Mouse (Mus musculus) liver, embryonic 14.5 days (tissue): ENCODE measurements around the gene Slc24a4. TPM values are rescaled to one million over a fixed set of nuclear protein-coding genes. Genes with fewer than 3 reads are reported as not detected.

Experiments used
- ATAC-seq: fragments of 200-750 bp; cut with Nextera tagmentation; 2 replicates; pipeline ENCODE4 v1.8.0; 2017; ENCODE audit warnings: moderate number of reproducible peaks, mild to moderate bottlenecking, moderate library complexity; ENCODE audit not compliant: insufficient read depth
- DNase-seq, 3 experiments: peaks; one replicate each; pipeline ENCODE4 v3.0.0-alpha.2; 2012 to 2013; ENCODE audit warnings: low read depth in 3 of 3, low spot score in 3 of 3
- H3K27ac ChIP-seq: fragments of 300-500 bp; sonication (generic); 2 replicates; pipeline ENCODE4 v1.5.1; 2014; ENCODE audit warnings: moderate library complexity, mild to moderate bottlenecking, control low read depth, inconsistent platforms
- H3K27me3 ChIP-seq: fragments of 300-500 bp; sonication (generic); 2 replicates; pipeline ENCODE4 v1.6.1; 2014; ENCODE audit warnings: mild to moderate bottlenecking, low read length, moderate library complexity; ENCODE audit not compliant: control insufficient read depth, insufficient read depth
- H3K36me3 ChIP-seq: fragments of 300-500 bp; sonication (generic); replicated peaks from 2 replicates; pipeline ENCODE4 v1.6.1; 2014; ENCODE audit warnings: low read depth; ENCODE audit not compliant: control insufficient read depth, insufficient read depth
- H3K4me1 ChIP-seq, 2 experiments: fragments of 200-500 bp in 1 of 2; fragments of 300-500 bp in 1 of 2; sonication (generic) in 1 of 2; replicated peaks; 2 replicates each; pipeline ENCODE4 v1.6.1; 2012 to 2014; ENCODE audit warnings: antibody characterized with exemption in 1 of 2, inconsistent platforms in 1 of 2, low read length in 1 of 2; ENCODE audit not compliant: control insufficient read depth in 2 of 2, insufficient read depth in 2 of 2
- H3K4me2 ChIP-seq: fragments of 300-500 bp; sonication (generic); 2 replicates; pipeline ENCODE4 v1.6.1; 2014; ENCODE audit warnings: low read depth, mild to moderate bottlenecking, control low read depth, moderate library complexity
- H3K4me3 ChIP-seq, 2 experiments: fragments of 200-500 bp in 1 of 2; fragments of 300-500 bp in 1 of 2; sonication (generic) in 1 of 2; 2 replicates each; pipeline ENCODE4 v1.5.1; 2012 to 2014; ENCODE audit warnings: low read depth in 2 of 2, low read length in 2 of 2, mild to moderate bottlenecking in 2 of 2, control low read depth in 1 of 2, inconsistent platforms in 1 of 2, moderate library complexity in 1 of 2; ENCODE audit not compliant: insufficient read depth in 1 of 2
- H3K9ac ChIP-seq: fragments of 300-500 bp; sonication (generic); replicated peaks from 2 replicates; pipeline ENCODE4 v1.6.1; 2014; ENCODE audit warnings: mild to moderate bottlenecking, control low read depth, moderate library complexity
- H3K9me3 ChIP-seq: fragments of 300-500 bp; sonication (generic); 2 replicates; pipeline ENCODE4 v1.6.1; 2016; ENCODE audit warnings: low read length, mixed read lengths; ENCODE audit not compliant: control insufficient read depth
- CTCF ChIP-seq: IDR thresholded peaks from 2 replicates; pipeline ENCODE4 v1.5.1; 2016; ENCODE audit warnings: antibody characterized with exemption, low read depth, control low read depth
- EP300 ChIP-seq: IDR thresholded peaks from 2 replicates; pipeline ENCODE4 v1.6.1; 2016; ENCODE audit warnings: antibody characterized with exemption, low read depth
- WGBS: fragments of 180-500 bp; shearing (Covaris S2); extraction: QIAGEN DNeasy Blood & Tissue Kit; methylation state at CpG from one replicate; pipeline ENCODE4 v1.1.7; 2014; ENCODE audit not compliant: insufficient replicate concordance; 5-methylcytosine and 5-hydroxymethylcytosine counted together
- polyA plus RNA-seq, 2 experiments: library from polyadenylated mRNA; depleted of rRNA in 1 of 2; stranded (reverse) in 1 of 2; unstranded in 1 of 2; fragments of >200 nt; fragmentation: Nextera tagmentation in 1 of 2; extraction: Ambion mirVana in 1 of 2; gene quantifications; 2 replicates each; pipeline versions ENCODE4 v1.2.1 to v1.2.3; 2012 to 2014

Slc24a4 gene
- polyA plus RNA-seq, 2 experiments = 0.08 to 0.10 TPM

DNA sequence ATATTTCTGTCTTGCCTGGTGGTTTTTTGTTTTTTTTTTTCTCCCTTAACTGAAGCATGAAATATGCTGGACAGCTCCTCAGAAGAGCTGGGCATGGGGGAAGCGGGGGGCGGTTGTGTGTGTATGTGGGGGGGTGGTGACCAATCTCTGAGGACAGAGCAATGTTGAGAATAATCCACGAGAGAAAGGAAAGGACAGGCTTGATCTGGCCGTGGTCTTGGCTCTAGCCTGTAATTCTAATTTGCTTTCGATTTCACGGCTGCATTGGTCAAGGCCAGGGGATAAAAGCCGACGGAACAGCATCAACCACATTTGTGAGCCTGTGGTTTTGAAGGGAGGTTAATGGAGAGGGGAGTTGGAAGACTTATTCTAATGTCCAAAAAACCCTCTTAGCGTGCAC is 54.7 kb downstream of the Slc24a4 start:
- H3K4me3 ChIP-seq = no peak overlapping the region
- TF ChIP-seq CTCF = no peak
- TF ChIP-seq EP300 = no peak
- H3K4me1 ChIP-seq = no peaks in the 10 kb centered on the region
- H3K27ac ChIP-seq = no peak overlapping the region
- no peak overlapping the region for H3K9ac ChIP-seq
- H3K27me3 ChIP-seq = no peaks in the 10 kb centered on the region
- no peaks in the 10 kb centered on the region for H3K36me3 ChIP-seq
- 57% methylated on average over 9 of the region's 9 CpGs for WGBS
- DNase-seq (no peak), ATAC-seq (no peak)
- H3K9me3 ChIP-seq = no peaks in the 10 kb centered on the region
- H3K4me2 ChIP-seq = no peak overlapping the region

DNA sequence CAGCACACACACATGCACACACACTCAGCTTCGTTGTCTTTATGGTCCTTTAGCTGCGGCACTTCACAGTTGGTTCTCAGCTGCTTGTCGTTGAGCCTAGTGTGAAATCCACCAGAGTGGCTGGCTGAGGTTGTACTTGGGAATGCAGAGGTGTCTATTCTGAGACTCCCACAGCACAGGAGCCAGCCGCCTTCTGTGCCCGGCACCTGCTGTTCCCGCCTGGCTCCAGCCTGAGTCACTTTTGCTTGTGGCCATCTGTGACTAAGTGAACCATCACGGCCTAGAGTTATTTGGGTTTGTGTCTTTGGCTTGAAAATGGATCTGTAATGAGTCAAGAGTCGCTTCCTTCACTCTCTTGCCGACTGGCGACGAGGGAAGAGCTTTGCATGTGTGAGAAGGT is 62.3 kb downstream of the Slc24a4 start:
- no peaks in the 10 kb centered on the region for H3K36me3 ChIP-seq
- H3K27ac ChIP-seq = no peak overlapping the region
- no peaks in the 10 kb centered on the region for H3K4me1 ChIP-seq
- no peak overlapping the region for H3K4me3 ChIP-seq
- TF ChIP-seq EP300 = no peak
- TF ChIP-seq CTCF = no peak
- H3K9me3 ChIP-seq = no peaks in the 10 kb centered on the region
- H3K4me2 ChIP-seq = no peak overlapping the region
- DNase-seq = no peak
- no peak overlapping the region for H3K9ac ChIP-seq
- H3K27me3 ChIP-seq = no peaks in the 10 kb centered on the region
- 62% methylated on average over 11 of the region's 11 CpGs for WGBS
- no peak for ATAC-seq

DNA sequence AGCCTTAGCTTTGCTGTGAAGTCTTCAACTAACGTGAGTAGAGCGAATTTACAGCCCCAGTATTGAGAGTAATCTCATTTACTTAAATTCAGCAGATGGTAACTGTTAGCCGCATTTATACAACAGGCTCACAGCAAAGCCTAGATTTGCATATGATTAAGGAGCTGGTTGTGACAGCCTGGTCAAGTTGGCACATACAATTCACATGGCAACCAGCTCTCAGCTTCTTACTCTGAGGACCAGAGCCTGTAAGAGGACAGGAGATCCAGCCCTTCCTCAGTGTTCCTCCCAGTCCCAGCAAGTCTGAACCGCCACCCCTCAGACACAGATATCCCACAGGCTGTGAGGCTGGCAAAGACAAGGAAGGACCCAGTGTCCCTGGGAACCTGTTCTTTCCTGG is 73.0 kb downstream of the Slc24a4 start:
- no peak overlapping the region for H3K27ac ChIP-seq
- no peak overlapping the region for H3K9ac ChIP-seq
- DNase-seq (no peak), ATAC-seq (no peak)
- H3K36me3 ChIP-seq = no peaks in the 10 kb centered on the region
- H3K27me3 ChIP-seq = no peaks in the 10 kb centered on the region
- H3K4me3 ChIP-seq = no peak overlapping the region
- no peaks in the 10 kb centered on the region for H3K9me3 ChIP-seq
- no peak for TF ChIP-seq EP300
- TF ChIP-seq CTCF = no peak
- no peak overlapping the region for H3K4me2 ChIP-seq
- WGBS = 50% methylated on average over 4 of the region's 4 CpGs
- no peaks in the 10 kb centered on the region for H3K4me1 ChIP-seq

DNA sequence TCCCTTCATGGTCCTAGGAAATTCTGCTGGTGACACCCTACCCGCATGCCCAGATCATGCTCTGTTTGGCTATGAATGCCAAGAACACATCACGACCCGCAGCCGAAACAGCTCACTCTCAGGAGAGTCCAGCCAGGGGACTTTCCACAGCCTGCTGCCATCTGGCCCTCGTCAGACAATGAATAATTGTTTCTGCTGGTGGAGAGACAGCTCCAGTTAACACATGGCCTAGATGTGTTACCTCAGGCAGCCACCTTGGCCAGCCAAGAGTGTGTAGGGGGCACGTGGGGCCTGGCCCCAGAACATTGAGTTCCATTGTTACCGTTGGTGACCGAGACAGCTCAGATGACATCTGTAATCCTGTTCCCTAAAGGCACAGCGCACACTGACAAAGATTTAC is 74.4 kb downstream of the Slc24a4 start:
- no peaks in the 10 kb centered on the region for H3K27me3 ChIP-seq
- 73% methylated on average over 9 of the region's 9 CpGs for WGBS
- DNase-seq = no peak

DNA sequence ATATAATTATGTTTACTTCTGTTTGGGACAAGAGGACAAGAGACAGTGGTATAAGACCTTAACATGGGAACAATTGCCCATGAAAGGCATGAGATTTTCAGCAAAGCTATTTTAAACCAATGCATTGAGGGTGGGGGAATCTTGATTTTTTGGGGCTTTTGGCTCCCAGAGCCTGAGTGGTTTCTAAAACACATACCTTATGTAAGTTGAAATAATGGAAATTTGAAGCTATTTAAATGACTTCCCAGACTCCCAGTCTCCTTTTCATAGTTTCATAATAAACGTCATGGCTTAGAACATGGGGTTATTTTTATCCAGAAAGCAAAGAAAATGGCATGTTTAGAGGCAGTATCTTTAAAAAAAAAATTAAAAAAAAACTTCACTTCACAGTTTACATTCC is 77.9 kb downstream of the Slc24a4 start:
- TF ChIP-seq CTCF (no peak), EP300 (no peak)
- H3K9ac ChIP-seq = no peak overlapping the region
- H3K4me2 ChIP-seq = no peak overlapping the region
- no peaks in the 10 kb centered on the region for H3K36me3 ChIP-seq
- no peak overlapping the region for H3K27ac ChIP-seq
- no peak for ATAC-seq
- H3K4me3 ChIP-seq = no peak overlapping the region
- DNase-seq = no peak
- H3K9me3 ChIP-seq = no peaks in the 10 kb centered on the region
- H3K4me1 ChIP-seq = no peaks in the 10 kb centered on the region
- H3K27me3 ChIP-seq = no peaks in the 10 kb centered on the region
- WGBS = 57% methylated on average over 1 of the region's 1 CpGs

More for the DNA sequence above, 74.4 kb downstream of the Slc24a4 start:
- no peak for ATAC-seq
- Histone ChIP-seq H3K9ac (no peak overlapping the region), H3K4me1 (no peaks in the 10 kb centered on the region), H3K27ac (no peak overlapping the region), H3K9me3 (no peaks in the 10 kb centered on the region), H3K4me3 (no peak overlapping the region), H3K36me3 (no peaks in the 10 kb centered on the region), H3K4me2 (no peak overlapping the region)
- no peak for TF ChIP-seq CTCF
- no peak for TF ChIP-seq EP300
